In genomic region chr16:93711411-93712188, GRCm38 (mm10) we compare ENCODE assay signal across 8 mouse cellular contexts. TPM values are rescaled to one million over a fixed set of nuclear protein-coding genes. Genes with fewer than 3 reads are reported as not detected.
DNase-seq lines count a peak whose midpoint lies in the region; ATAC-seq and TF ChIP-seq lines count a peak whose summit lies in the region.

Gene Dop1b, plus strand, starts transcription at chr16:93711904.

- peak within 1 kb of the TSS; percentile 73 for H3K9ac ChIP-seq in hindbrain, postnatal 0 days (replicated peaks; ENCODE audit: low read length)

- peak within 1 kb of the TSS; percentile 84 for H3K4me3 ChIP-seq in gastrocnemius, adult 2 months
- H3K4me3 ChIP-seq in hindbrain, postnatal 0 days (ENCODE audit: low read length), result peak within 1 kb of the TSS; percentile 59
- peak within 1 kb of the TSS; percentile 85 for H3K4me3 ChIP-seq in left cerebral cortex, adult 2 months

- no peaks in the 10 kb centered on the region for H3K9me3 ChIP-seq in hindbrain, postnatal 0 days (ENCODE audit: low read length)

- H3K36me3 ChIP-seq in hindbrain, postnatal 0 days (ENCODE audit: insufficient read depth, low read length), result peaks cover 6% of the 10 kb centered on the region; the same call in 1 of the 2 replicates

- H3K4me1 ChIP-seq in hindbrain, postnatal 0 days (ENCODE audit: insufficient read depth, low read length), result peaks cover 11% of the 10 kb centered on the region; the same call in 1 of the 2 replicates

- 0 out of 2 replicates have a peak, but pooled peaks cover 6% of the 10 kb centered on the region for H3K27me3 ChIP-seq in hindbrain, postnatal 0 days (ENCODE audit: insufficient read depth, low read length)

- H3K4me2 ChIP-seq in hindbrain, postnatal 0 days (ENCODE audit: low read depth, low read length), result peak within 1 kb of the TSS; percentile 91

- TF ChIP-seq CTCF in gastrocnemius, adult 2 months (IDR thresholded peaks at IDR 0.05), result no peak
- TF ChIP-seq CTCF in hindbrain, postnatal 0 days (IDR thresholded peaks at IDR 0.05; ENCODE audit: low read depth), result no peak
- no peak for TF ChIP-seq CTCF in left cerebral cortex, adult 2 months (IDR thresholded peaks at IDR 0.05)

- ATAC-seq in common myeloid progenitor, adult 5-6 weeks (replicated peaks; ENCODE audit: low read depth, poor library complexity, severe bottlenecking), result peak; percentile 87
- ATAC-seq in hindbrain, postnatal 0 days, result peak; percentile 94
- peak; percentile 87 for ATAC-seq in megakaryocyte, adult 5-6 weeks (ENCODE audit: poor library complexity, severe bottlenecking)

- DNase-seq in ZHBTc4 (ENCODE audit: low read depth, low spot score), result peak; percentile 99
- DNase-seq in gastrocnemius, adult 2 months, result peak; percentile 100
- peak; percentile 99 for DNase-seq in hindbrain, postnatal 0 days (ENCODE audit: low spot score)
- DNase-seq in left cerebral cortex, adult 2 months (ENCODE audit: extremely low spot score in 1 of 2, low spot score in 2 of 2), result peak; percentile 98 to 99
- DNase-seq in right cerebral cortex, adult 2 months (ENCODE audit: low spot score in 2 of 2), result peak; percentile 97 to 98
- DNase-seq in urinary bladder, postnatal 14 days (ENCODE audit: low spot score), result peak; percentile 100

- intact Hi-C loops in gastrocnemius, adult 2 months (cut with DNase I), result no loop called here
- intact Hi-C loops in left cerebral cortex, adult 2 months (cut with DNase I), result no loop called here

- under 1% methylated on average over 68 of the region's 77 CpGs for WGBS in hindbrain, postnatal 0 days

- peak within 1 kb of the TSS; percentile 93 for H3K27ac ChIP-seq in gastrocnemius, adult 2 months
- H3K27ac ChIP-seq in hindbrain, postnatal 0 days, result peak within 1 kb of the TSS; percentile 82
- peak within 1 kb of the TSS; percentile 88 for H3K27ac ChIP-seq in left cerebral cortex, adult 2 months

RNA-seq across cellular contexts. Expression of gene Dop1b, which starts in this region (rescaled TPM):
- 11.1 and 14.2 TPM in 2 replicates for total RNA-seq in common myeloid progenitor, adult 5-6 weeks (2017)
- total RNA-seq in gastrocnemius, adult 2 months (2021), result 10 to 100 TPM; 28.6 to 48.7 TPM
- 60.9 and 74.8 TPM in 2 replicates for total RNA-seq in hindbrain, postnatal 0 days (2014; rRNA removed)
- 25.4 and 26.8 TPM in 2 replicates for polyA plus RNA-seq in hindbrain, postnatal 0 days (2015; fragmentation: Nextera tagmentation; extraction: Ambion mirVana)
- 100 to 1,000 TPM in 1 of 2 experiments, 10 to 100 TPM in 1; 98.5 to 117 TPM for total RNA-seq in left cerebral cortex, adult 2 months (2021)
- total RNA-seq in megakaryocyte, adult 5-6 weeks (2015), result 20.3 and 38.8 TPM in 2 replicates
- total RNA-seq in megakaryocyte, adult 5-6 weeks (2017), result 10.5 and 15.2 TPM in 2 replicates

Comparison
In these comparisons a context has a peak if more than half of its experiments do, and no peak if none do; other contexts are left out.
1. Peak in every context shown above with its lines: DNase-seq, ATAC-seq, H3K4me3 ChIP-seq and H3K27ac ChIP-seq.